Mouse (Mus musculus) heart, postnatal 0 days (tissue): ENCODE results near the gene Ppp1r9a. TPM values are rescaled to one million over a fixed set of nuclear protein-coding genes. Genes with fewer than 3 reads are reported as not detected.

Experiments used
- ATAC-seq: fragments of 200-750 bp; cut with Nextera tagmentation; 2 replicates; pipeline ENCODE4 v1.8.0; 2017; ENCODE audit warnings: low read depth, moderate number of reproducible peaks, moderate library complexity; ENCODE audit not compliant: insufficient read depth
- DNase-seq: peaks from one replicate; pipeline ENCODE4 v3.0.0-alpha.2; 2016; ENCODE audit warnings: low spot score
- H3K27ac ChIP-seq: fragments of 300-500 bp; sonication (generic); 2 replicates; pipeline ENCODE4 v1.5.1; 2014; ENCODE audit warnings: low read depth, mild to moderate bottlenecking
- H3K27me3 ChIP-seq: fragments of 300-500 bp; sonication (generic); 2 replicates; pipeline ENCODE4 v1.6.1; 2014; ENCODE audit warnings: low read length, mixed read lengths; ENCODE audit not compliant: control insufficient read depth, insufficient read depth
- H3K36me3 ChIP-seq: fragments of 300-500 bp; sonication (generic); replicated peaks from 2 replicates; pipeline ENCODE4 v1.6.1; 2014; ENCODE audit warnings: low read length, mixed read lengths; ENCODE audit not compliant: control insufficient read depth, insufficient read depth
- H3K4me1 ChIP-seq: fragments of 300-500 bp; sonication (generic); 2 replicates; pipeline ENCODE4 v1.6.1; 2014; ENCODE audit warnings: antibody characterized with exemption; ENCODE audit not compliant: control insufficient read depth, insufficient read depth
- H3K4me2 ChIP-seq: fragments of 300-500 bp; sonication (generic); 2 replicates; pipeline ENCODE4 v1.6.1; 2014; ENCODE audit warnings: low read depth, mild to moderate bottlenecking, low read length, moderate library complexity
- H3K4me3 ChIP-seq: fragments of 300-500 bp; sonication (generic); 2 replicates; pipeline ENCODE4 v1.5.1; 2014; ENCODE audit warnings: low read depth, low read length
- H3K9ac ChIP-seq: fragments of 300-500 bp; sonication (generic); replicated peaks from 2 replicates; pipeline ENCODE4 v1.6.1; 2014; ENCODE audit warnings: low read depth, low read length, mixed read lengths
- H3K9me3 ChIP-seq: fragments of 300-500 bp; sonication (generic); replicated peaks from 2 replicates; pipeline ENCODE4 v1.6.1; 2016; ENCODE audit warnings: low read length; ENCODE audit not compliant: control insufficient read depth
- CTCF ChIP-seq: IDR thresholded peaks from 2 replicates; pipeline ENCODE4 v1.5.1; 2016; ENCODE audit warnings: antibody characterized with exemption, control low read depth, low read depth
- EP300 ChIP-seq: IDR thresholded peaks from 2 replicates; pipeline ENCODE4 v1.6.1; 2016; ENCODE audit warnings: antibody characterized with exemption, low read depth
- WGBS: fragments of 180-500 bp; shearing (Covaris S2); extraction: QIAGEN DNeasy Blood & Tissue Kit; methylation state at CpG from one replicate; pipeline ENCODE4 v1.1.7; 2014; 5-methylcytosine and 5-hydroxymethylcytosine counted together
- polyA plus RNA-seq: library from polyadenylated mRNA; unstranded; fragments of >200 nt; fragmentation: Nextera tagmentation; extraction: Ambion mirVana; gene quantifications from 2 replicates; pipeline ENCODE4 v1.2.1, GENCODE M21; 2015
- total RNA-seq: library from RNA; depleted of rRNA; stranded (reverse); fragments of >200 nt; gene quantifications from 2 replicates; pipeline ENCODE4 v1.2.3, GENCODE M21; 2014; ENCODE audit warnings: low replicate concordance

The Ppp1r9a gene
- total and polyA plus RNA-seq, 2 experiments from 2014 or later: 8.3 to 11.6 TPM

- TF ChIP-seq EP300: no peak
- TF ChIP-seq CTCF: no peak
- Histone ChIP-seq H3K9me3 (no peaks in the 10 kb centered on the region), H3K27me3 (no peaks in the 10 kb centered on the region), H3K27ac (no peak overlapping the region), H3K4me1 (0 out of 2 replicates have a peak, but pooled peaks cover 7% of the 10 kb centered on the region), H3K4me3 (no peak overlapping the region), H3K4me2 (no peak overlapping the region), H3K9ac (no peak overlapping the region), H3K36me3 (no peaks in the 10 kb centered on the region)
- WGBS: 97% methylated on average over 2 of the region's 2 CpGs
- DNase-seq (no peak), ATAC-seq (no peak)
These were observed 124.5 kb downstream of the Ppp1r9a start for GRCm38 (mm10) chr6:5027213-5027612.

- Histone ChIP-seq H3K36me3 (no peaks in the 10 kb centered on the region), H3K4me2 (no peak overlapping the region), H3K27ac (no peak overlapping the region), H3K27me3 (no peaks in the 10 kb centered on the region), H3K9me3 (no peaks in the 10 kb centered on the region), H3K4me3 (no peak overlapping the region), H3K4me1 (0 out of 2 replicates have a peak, but pooled peaks cover 7% of the 10 kb centered on the region), H3K9ac (no peak overlapping the region)
- TF ChIP-seq EP300: no peak
- no peak for TF ChIP-seq CTCF
- ATAC-seq: no peak
- DNase-seq: no peak
- 42% methylated on average over 5 of the region's 5 CpGs for WGBS
These were observed 125.1 kb downstream of the Ppp1r9a start for GRCm38 (mm10) chr6:5027801-5028200.

- 87% methylated on average over 13 of the region's 13 CpGs for WGBS
These were observed 126.6 kb downstream of the Ppp1r9a start for GRCm38 (mm10) chr6:5029205-5029927.

GRCm38 (mm10) chr6:5029956-5030355 is 127.2 kb downstream of the Ppp1r9a start:
- TF ChIP-seq EP300 (no peak), CTCF (no peak)
- ATAC-seq: no peak
- Histone ChIP-seq H3K27me3 (no peaks in the 10 kb centered on the region), H3K9ac (no peak overlapping the region), H3K27ac (no peak overlapping the region), H3K4me1 (0 out of 2 replicates have a peak, but pooled peaks cover 7% of the 10 kb centered on the region), H3K36me3 (no peaks in the 10 kb centered on the region), H3K4me2 (no peak overlapping the region), H3K9me3 (no peaks in the 10 kb centered on the region), H3K4me3 (no peak overlapping the region)
- 79% methylated on average over 5 of the region's 5 CpGs for WGBS
- no peak for DNase-seq

More at GRCm38 (mm10) chr6:5029205-5029927, 126.6 kb downstream of the Ppp1r9a start:
- H3K36me3 ChIP-seq: no peaks in the 10 kb centered on the region
- 0 out of 2 replicates have a peak, but pooled peaks cover 7% of the 10 kb centered on the region for H3K4me1 ChIP-seq
- DNase-seq (no peak), ATAC-seq (no peak)
- no peaks in the 10 kb centered on the region for H3K9me3 ChIP-seq
- H3K9ac ChIP-seq: no peak overlapping the region
- H3K4me2 ChIP-seq: no peak overlapping the region
- H3K27ac ChIP-seq: no peak overlapping the region
- no peaks in the 10 kb centered on the region for H3K27me3 ChIP-seq
- no peak for TF ChIP-seq CTCF
- no peak for TF ChIP-seq EP300
- no peak overlapping the region for H3K4me3 ChIP-seq

GRCm38 (mm10) chr6:5032986-5033633 is 130.4 kb downstream of the Ppp1r9a start:
- DNase-seq (no peak), ATAC-seq (no peak)
- no peak for TF ChIP-seq EP300
- TF ChIP-seq CTCF: no peak
- no peak overlapping the region for H3K4me2 ChIP-seq
- 83% methylated on average over 5 of the region's 5 CpGs for WGBS
- no peaks in the 10 kb centered on the region for H3K9me3 ChIP-seq
- H3K27me3 ChIP-seq: no peaks in the 10 kb centered on the region
- no peak overlapping the region for H3K27ac ChIP-seq
- H3K4me3 ChIP-seq: no peak overlapping the region
- no peaks in the 10 kb centered on the region for H3K4me1 ChIP-seq
- H3K36me3 ChIP-seq: no peaks in the 10 kb centered on the region
- H3K9ac ChIP-seq: no peak overlapping the region
